Mouse (Mus musculus) liver, postnatal 0 days (tissue): ENCODE results near the gene Hoxa5. TPM values are rescaled to one million over a fixed set of nuclear protein-coding genes. Genes with fewer than 3 reads are reported as not detected.

ENCODE experiments used
- ATAC-seq: fragments of 200-750 bp; cut with Nextera tagmentation; 2 replicates; pipeline ENCODE4 v1.8.0; 2017; ENCODE audit warnings: mild to moderate bottlenecking, moderate library complexity
- DNase-seq: peaks from one replicate; pipeline ENCODE4 v3.0.0-alpha.2; 2016
- H3K27ac ChIP-seq: fragments of 300-500 bp; sonication (generic); 2 replicates; pipeline ENCODE4 v1.5.1; 2014; ENCODE audit warnings: antibody characterized with exemption, moderate library complexity, mild to moderate bottlenecking, low read depth
- H3K27me3 ChIP-seq: fragments of 300-500 bp; sonication (generic); 2 replicates; pipeline ENCODE4 v1.6.1; 2014; ENCODE audit warnings: low read length, control low read depth, mixed read lengths; ENCODE audit not compliant: insufficient read depth
- H3K36me3 ChIP-seq: fragments of 300-500 bp; sonication (generic); replicated peaks from 2 replicates; pipeline ENCODE4 v1.6.1; 2014; ENCODE audit warnings: mild to moderate bottlenecking, control low read depth, low read length, moderate library complexity, mixed read lengths; ENCODE audit not compliant: insufficient read depth
- H3K4me1 ChIP-seq: fragments of 300-500 bp; sonication (generic); 2 replicates; pipeline ENCODE4 v1.6.1; 2014; ENCODE audit warnings: antibody characterized with exemption, mild to moderate bottlenecking, control low read depth; ENCODE audit not compliant: insufficient read depth
- H3K4me2 ChIP-seq: fragments of 300-500 bp; sonication (generic); 2 replicates; pipeline ENCODE4 v1.6.1; 2014; ENCODE audit warnings: low read depth, mild to moderate bottlenecking, low read length, moderate library complexity, mixed read lengths
- H3K4me3 ChIP-seq: fragments of 300-500 bp; sonication (generic); 2 replicates; pipeline ENCODE4 v1.5.1; 2014; ENCODE audit warnings: low read depth, low read length
- H3K9ac ChIP-seq: fragments of 300-500 bp; sonication (generic); replicated peaks from 2 replicates; pipeline ENCODE4 v1.6.1; 2014; ENCODE audit warnings: mild to moderate bottlenecking, moderate library complexity
- H3K9me3 ChIP-seq: fragments of 300-500 bp; sonication (generic); 2 replicates; pipeline ENCODE4 v1.6.1; 2016; ENCODE audit warnings: mild to moderate bottlenecking, control low read depth, low read length, mixed read lengths
- CTCF ChIP-seq: sonication (generic); IDR thresholded peaks from 2 replicates; pipeline ENCODE4 v1.5.1; 2016; ENCODE audit warnings: antibody characterized with exemption, low read depth
- EP300 ChIP-seq: IDR thresholded peaks from 2 replicates; pipeline ENCODE4 v1.6.1; 2016; ENCODE audit warnings: antibody characterized with exemption, low read depth, mild to moderate bottlenecking
- WGBS: fragments of 180-500 bp; shearing (Covaris S2); extraction: QIAGEN DNeasy Blood & Tissue Kit; methylation state at CpG from one replicate; pipeline ENCODE4 v1.1.7; 2014; ENCODE audit not compliant: insufficient replicate concordance; 5-methylcytosine and 5-hydroxymethylcytosine counted together
- polyA plus RNA-seq: library from polyadenylated mRNA; unstranded; fragments of >200 nt; fragmentation: Nextera tagmentation; extraction: Ambion mirVana; gene quantifications from 2 replicates; pipeline ENCODE4 v1.2.1, GENCODE M21; 2015

The Hoxa5 gene
- polyA plus RNA-seq, 1 experiment from 2014 or later, result 0.58 TPM

DNA sequence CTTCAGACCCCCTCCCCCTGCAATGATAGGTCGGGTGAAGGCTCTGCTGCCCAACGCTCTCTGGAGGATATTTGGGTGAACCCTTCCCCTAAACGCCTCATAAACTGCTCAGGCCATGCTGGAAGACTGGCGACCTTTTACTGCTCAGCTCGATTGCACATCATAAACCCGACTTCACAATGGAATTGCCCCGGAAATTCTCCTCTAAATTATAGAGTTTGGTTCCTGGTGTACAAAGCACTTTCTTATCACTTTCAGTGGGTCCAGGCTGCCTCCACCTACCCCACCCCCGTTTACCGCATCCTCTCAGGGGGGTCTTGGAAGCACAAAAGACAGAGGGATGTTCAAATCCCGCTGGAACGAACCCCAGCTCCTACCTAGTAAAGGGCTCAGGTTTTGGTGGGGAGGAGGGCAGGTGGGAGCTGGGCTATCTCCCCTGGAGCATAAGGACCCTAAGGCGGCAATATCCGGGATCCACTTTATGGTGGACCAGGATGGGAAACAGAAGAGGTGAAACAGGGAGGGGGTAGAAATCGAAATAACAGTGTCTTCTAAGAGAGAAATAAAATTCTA is 14.3 kb upstream of the Hoxa5 start:
- no peak for DNase-seq
- WGBS, result 29% methylated on average over 14 of the region's 14 CpGs
- H3K27ac ChIP-seq, result no peak overlapping the region
- no peaks in the 10 kb centered on the region for H3K36me3 ChIP-seq
- no peak overlapping the region for H3K4me3 ChIP-seq
- peaks cover 100% of the 10 kb centered on the region for H3K27me3 ChIP-seq
- H3K4me2 ChIP-seq, result no peak overlapping the region
- no peak for TF ChIP-seq CTCF
- TF ChIP-seq EP300, result no peak
- H3K4me1 ChIP-seq, result peaks cover 13% of the 10 kb centered on the region
- no peaks in the 10 kb centered on the region for H3K9me3 ChIP-seq
- no peak overlapping the region for H3K9ac ChIP-seq
- no peak for ATAC-seq

DNA sequence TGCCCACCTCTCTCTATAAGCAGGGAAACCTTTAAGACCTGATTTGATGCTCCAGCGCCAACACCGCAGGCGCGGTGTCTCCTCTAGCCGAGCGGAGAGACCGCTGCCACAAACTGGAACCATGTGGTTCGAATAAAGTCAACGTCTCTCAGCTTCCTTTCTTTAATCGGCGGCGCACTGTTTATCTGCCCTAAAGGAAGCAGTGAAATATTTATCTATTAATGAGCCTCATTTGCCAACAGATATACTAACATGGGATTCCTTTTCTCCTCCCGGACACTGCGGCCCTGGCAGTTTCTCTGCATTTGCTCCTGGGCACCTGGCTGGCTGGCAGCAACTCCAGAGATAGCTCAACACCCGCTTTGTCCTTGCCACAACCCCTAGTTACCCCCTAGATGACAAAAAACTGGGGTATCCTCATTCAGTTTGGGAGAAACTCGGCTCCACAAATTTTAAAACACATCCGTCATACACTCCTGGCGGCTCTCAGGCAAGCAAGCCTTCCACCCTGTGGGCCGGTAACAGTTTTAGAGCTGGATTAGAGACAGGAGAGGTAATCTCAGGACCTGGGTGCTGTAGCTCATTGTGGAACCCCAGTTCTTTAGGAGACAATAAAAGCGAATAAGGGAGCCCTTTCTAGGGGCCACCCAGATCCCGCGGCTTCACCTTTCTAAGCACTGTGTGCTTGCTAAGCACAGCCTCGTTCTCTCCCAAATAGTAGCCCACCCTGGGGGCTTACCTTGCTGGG is 13.7 kb upstream of the Hoxa5 start:
- no peak overlapping the region for H3K4me3 ChIP-seq
- peaks cover 100% of the 10 kb centered on the region for H3K27me3 ChIP-seq
- DNase-seq, result no peak
- no peaks in the 10 kb centered on the region for H3K36me3 ChIP-seq
- ATAC-seq, result no peak
- H3K9ac ChIP-seq, result no peak overlapping the region
- 12% methylated on average over 23 of the region's 23 CpGs for WGBS
- TF ChIP-seq CTCF (no peak), EP300 (no peak)
- H3K27ac ChIP-seq, result no peak overlapping the region
- no peaks in the 10 kb centered on the region for H3K9me3 ChIP-seq
- peak overlapping the region; percentile 43; the same call in 1 of the 2 replicates for H3K4me2 ChIP-seq
- H3K4me1 ChIP-seq, result peaks cover 13% of the 10 kb centered on the region

DNA sequence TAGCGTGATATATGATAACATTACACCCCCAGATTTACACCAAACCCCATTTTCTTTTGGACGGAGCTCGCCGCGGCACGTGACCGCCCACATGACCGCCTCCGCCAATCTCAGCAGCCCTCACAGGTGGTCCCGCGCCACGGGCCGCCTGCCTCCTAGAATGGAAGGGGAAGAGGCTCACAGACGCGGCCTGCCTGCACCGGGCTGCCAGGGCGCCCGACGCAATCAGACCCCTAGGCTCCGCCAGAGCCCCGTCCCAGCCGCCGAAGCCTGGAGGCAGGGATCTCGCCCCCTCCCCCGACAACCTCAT is 13.0 kb upstream of the Hoxa5 start:
- H3K9me3 ChIP-seq, result no peaks in the 10 kb centered on the region
- H3K27me3 ChIP-seq, result peaks cover 100% of the 10 kb centered on the region
- H3K4me2 ChIP-seq, result peak overlapping the region; percentile 43
- no peak overlapping the region for H3K27ac ChIP-seq
- H3K4me1 ChIP-seq, result peaks cover 13% of the 10 kb centered on the region
- no peak for DNase-seq
- no peaks in the 10 kb centered on the region for H3K36me3 ChIP-seq
- TF ChIP-seq EP300, result no peak
- no peak for TF ChIP-seq CTCF
- no peak overlapping the region for H3K9ac ChIP-seq
- 1% methylated on average over 25 of the region's 25 CpGs for WGBS
- H3K4me3 ChIP-seq, result peak overlapping the region; percentile 28
- peak; percentile 24; the same call in 1 of the 2 replicates for ATAC-seq

DNA sequence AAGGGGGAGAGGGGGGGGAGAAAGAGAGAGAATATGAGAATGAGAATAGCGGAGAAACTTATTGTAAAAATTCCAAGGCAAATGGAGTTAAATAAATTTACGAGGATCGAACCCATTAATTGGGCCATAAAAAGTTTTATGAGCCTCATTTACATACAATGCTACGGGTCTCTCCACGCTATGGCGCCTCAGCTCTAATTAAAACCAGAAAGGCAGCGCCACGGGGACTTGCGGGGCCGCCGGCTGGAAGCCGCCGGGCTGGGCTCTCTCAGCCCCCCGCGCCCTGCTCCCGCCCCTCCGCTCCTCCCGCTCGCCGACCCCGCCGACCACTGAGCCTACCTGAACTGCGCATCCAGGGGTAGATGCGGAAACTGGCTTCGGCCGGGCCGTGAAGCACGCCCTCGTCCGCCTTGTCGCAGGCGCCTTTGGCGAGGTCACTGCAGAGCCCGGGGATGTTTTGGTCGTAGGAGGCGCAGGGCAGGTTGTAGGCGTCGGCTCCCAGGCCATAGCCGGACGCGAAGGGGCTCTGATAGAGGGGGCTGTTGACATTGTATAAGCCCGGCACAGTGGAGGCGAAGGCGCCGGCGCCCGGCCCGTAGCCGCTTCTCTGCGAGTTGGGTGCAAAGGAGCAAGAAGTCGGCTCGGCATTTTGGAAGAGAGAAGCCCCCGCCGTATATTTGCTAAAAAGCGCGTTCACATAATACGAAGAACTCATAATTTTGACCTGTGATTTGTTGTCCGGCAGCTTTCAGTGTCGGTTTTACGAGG is 12.5 kb upstream of the Hoxa5 start:
- Histone ChIP-seq H3K4me1 (peaks cover 13% of the 10 kb centered on the region), H3K4me3 (peak overlapping the region; percentile 28), H3K27me3 (peaks cover 100% of the 10 kb centered on the region), H3K9ac (no peak overlapping the region), H3K4me2 (peak overlapping the region; percentile 43), H3K9me3 (no peaks in the 10 kb centered on the region), H3K36me3 (no peaks in the 10 kb centered on the region), H3K27ac (no peak overlapping the region)
- no peak for DNase-seq
- ATAC-seq, result no peak
- 1% methylated on average over 58 of the region's 60 CpGs for WGBS
- TF ChIP-seq CTCF, result no peak
- no peak for TF ChIP-seq EP300

DNA sequence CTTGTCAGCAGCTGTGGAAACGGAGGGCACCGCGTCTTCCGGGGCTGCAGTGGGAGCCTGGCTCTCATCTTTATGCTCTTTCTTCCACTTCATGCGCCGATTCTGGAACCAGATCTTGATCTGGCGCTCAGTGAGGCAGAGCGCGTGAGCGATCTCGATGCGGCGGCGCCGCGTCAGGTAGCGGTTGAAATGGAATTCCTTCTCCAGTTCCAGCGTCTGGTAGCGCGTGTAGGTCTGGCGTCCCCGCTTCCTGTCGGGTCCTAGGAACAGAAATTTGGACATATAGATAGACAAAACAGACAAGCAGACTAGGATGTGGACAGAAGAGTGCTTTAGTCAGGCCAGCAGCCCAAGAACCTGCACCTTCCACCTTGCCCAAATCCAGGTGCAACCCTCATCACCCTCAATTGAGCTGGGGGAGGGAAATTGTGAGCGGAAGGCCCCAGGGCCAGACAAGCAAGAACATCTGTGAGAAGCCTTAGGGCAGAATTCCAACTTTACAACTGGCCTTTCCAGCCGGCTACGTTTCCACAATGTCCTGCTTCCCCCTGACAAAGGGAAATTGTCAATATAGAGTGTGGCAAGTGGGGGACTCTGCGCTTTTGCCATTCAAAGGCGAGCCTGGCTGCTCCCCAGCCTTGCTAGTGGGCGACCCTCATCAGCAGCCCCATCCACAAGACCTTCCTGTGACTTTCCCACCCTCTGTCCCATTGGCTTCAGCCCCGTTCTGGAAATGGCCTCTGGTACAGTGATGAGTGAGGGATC is 11.6 kb upstream of the Hoxa5 start:
- H3K4me1 ChIP-seq, result peaks cover 7% of the 10 kb centered on the region
- H3K27me3 ChIP-seq, result peaks cover 100% of the 10 kb centered on the region
- H3K4me3 ChIP-seq, result no peak overlapping the region
- no peak for DNase-seq
- H3K4me2 ChIP-seq, result no peak overlapping the region
- ATAC-seq, result no peak
- no peak for TF ChIP-seq EP300
- TF ChIP-seq CTCF, result no peak
- WGBS, result 6% methylated on average over 30 of the region's 30 CpGs
- H3K9ac ChIP-seq, result no peak overlapping the region
- H3K9me3 ChIP-seq, result no peaks in the 10 kb centered on the region
- H3K27ac ChIP-seq, result no peak overlapping the region
- H3K36me3 ChIP-seq, result no peaks in the 10 kb centered on the region

DNA sequence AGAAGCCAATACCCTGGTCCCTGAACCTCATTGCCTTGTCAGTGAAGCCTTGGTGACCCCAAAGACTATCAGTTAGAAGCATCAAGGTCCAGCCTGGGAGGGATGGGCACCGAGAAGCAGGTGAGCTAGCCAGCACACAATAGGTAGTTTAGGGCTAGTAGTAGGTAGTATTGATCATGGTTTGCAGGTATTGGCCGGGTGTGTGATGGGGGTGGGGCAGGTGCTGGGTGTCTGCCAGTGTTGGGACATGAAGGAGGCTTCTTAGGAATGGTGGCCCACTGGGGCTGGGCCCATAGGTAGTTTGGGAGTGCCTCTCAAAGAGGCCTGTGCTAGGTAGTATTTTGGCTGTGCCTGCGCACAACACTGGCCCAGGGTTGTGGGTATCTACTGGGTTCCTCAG is 10.7 kb upstream of the Hoxa5 start:
- TF ChIP-seq CTCF, result no peak
- no peak for TF ChIP-seq EP300
- no peaks in the 10 kb centered on the region for H3K9me3 ChIP-seq
- H3K9ac ChIP-seq, result no peak overlapping the region
- DNase-seq (no peak), ATAC-seq (no peak)
- H3K4me1 ChIP-seq, result peaks cover 7% of the 10 kb centered on the region
- WGBS, result 46% methylated on average over 3 of the region's 3 CpGs
- H3K27ac ChIP-seq, result no peak overlapping the region
- peaks cover 98% of the 10 kb centered on the region for H3K27me3 ChIP-seq
- H3K36me3 ChIP-seq, result no peaks in the 10 kb centered on the region
- no peak overlapping the region for H3K4me2 ChIP-seq
- H3K4me3 ChIP-seq, result no peak overlapping the region
